Mouse (Mus musculus) adrenal gland, adult 8-10 months (tissue): ENCODE data around the gene Resf1. TPM values are rescaled to one million over a fixed set of nuclear protein-coding genes. Genes with fewer than 3 reads are reported as not detected.
"Not testable (repeated sequence)": the region's sequence is repeated elsewhere in the genome, so short reads cannot be mapped to it uniquely, and the experiment has no call there.

Source experiments
- DNase-seq: peaks from one replicate; pipeline ENCODE4 v3.0.0; 2022
- total RNA-seq, 4 experiments: library from RNA; stranded (reverse); gene quantifications; 2 replicates each; pipeline ENCODE4 v1.2.4; 2022

Resf1 gene
- total RNA-seq, 4 experiments from 2014 or later, result 29.2 to 48.3 (median 43.2) TPM

DNA sequence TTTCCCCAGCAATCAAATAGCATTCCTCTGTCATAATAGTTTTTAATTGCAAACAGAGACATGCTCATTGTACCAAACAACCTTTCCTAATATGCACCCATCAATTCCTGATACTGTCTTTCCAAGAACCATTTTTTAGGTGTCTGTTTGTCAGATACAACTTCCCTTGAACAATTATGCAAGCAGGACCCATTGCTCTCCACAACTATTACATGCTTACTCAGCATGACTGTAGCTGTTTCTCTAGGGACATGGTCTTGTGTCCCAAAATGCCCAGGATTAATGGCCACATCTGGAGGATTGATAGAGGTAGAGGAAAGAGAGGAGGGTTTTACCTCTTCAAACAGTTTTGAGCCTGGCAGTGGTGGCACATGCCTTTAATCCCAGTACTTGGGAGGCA, 35.2 kb downstream of the Resf1 start:
- no peak for DNase-seq

DNA sequence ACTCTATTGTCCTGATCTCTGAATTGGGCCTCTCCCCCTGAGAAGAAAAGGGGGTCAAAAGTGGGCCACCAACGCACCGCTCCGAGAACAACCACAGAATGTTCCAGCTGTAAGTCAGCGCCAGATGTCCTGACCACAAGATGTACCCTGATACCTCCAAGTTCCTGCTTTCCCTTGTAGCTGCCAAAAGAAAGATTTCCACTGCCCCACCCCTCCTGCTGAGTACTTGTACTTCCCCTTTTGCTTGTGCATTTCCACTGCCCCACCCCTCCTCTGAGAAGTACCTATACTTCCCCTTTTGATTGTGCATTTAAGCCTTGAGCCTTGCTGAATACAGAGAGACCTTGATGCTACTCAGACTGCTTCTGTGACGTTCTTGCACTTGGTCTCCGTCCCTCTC, 39.0 kb downstream of the Resf1 start:
- not testable (repeated sequence) for DNase-seq

DNA sequence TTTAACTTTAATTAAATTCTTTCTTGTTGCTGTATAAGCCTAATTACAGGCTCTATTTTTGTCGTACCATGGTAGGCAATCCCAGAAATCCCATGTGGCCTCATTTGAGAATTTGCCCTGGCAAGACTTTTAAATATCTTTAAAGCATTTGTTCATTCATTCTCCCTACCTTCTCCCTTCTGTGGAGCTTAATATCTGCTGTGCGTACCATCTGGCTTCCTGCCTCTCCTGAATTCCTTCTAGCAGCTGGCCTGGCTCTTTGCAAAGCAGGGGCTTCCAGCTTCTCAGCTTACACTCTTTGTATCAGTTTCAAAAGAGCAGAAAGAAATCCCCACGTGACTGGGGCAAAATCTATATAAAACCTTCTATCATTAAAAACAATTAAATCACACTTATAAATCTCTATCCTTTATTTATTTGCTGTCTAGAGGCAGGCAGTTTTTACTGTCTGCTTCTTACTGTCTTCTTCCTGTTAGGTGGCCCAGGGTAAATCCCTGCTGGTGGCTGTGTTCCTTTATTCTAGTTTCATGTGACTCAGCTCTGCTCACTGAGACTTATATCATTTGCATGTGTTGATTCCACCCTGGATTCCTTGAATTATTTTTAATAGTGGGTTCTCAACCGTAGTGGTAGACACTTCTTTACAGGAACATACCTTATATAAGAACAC, 45.7 kb downstream of the Resf1 start:
- DNase-seq, result no peak

DNA sequence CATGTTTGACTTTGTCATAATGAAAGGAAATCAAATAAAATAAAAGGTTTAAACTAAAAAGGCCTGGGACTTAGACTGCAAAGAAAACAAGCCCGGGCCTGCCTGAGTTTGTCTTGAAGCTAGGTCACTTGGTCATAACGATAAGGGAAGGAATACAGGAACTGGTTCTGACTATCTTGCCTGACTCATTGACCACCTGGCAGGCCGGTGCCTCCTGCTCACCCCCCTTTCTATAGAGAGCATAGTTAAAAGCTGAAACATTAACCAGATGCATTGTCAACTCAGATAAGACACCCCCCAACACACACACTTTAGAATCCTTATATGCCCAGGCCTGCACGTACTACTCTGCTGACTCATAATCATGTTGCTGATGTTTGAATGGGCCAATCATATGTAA, 46.6 kb downstream of the Resf1 start:
- DNase-seq, result not testable (repeated sequence)

DNA sequence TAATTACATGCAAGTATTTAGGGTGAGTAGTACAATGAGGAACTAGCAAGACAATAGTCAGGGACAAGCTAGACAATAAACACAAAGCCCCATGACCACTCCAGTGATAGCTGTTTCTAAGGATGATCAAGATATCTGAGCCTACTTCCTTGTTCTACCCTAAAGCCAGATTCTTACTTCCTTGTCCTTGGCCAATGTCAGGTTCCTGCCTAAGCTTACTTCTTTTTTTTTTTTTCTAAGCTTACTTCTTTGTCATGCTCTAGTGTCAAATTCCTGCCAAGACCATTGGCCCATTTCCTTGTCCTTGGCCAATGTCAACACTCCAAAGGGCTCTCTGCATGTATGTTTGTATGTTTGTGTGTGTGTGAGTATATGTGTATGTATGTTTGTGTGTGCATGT, 47.9 kb downstream of the Resf1 start:
- DNase-seq, result no peak

DNA sequence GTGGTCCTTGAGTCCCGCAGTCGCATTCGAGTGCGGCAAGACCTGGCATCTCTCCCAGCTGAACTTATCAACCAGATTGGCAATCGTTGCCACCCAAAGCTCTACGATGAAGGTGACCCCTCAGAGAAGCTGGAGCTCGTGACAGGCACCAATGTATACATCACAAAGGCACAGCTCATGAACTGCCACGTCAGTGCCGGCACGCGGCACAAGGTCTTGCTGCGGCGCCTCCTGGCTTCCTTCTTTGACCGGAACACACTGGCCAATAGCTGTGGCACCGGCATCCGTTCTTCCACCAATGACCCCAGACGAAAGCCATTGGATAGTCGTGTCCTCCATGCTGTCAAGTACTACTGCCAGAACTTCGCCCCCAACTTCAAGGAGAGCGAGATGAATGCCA, 53.3 kb downstream of the Resf1 start:
- not testable (repeated sequence) for DNase-seq

DNA sequence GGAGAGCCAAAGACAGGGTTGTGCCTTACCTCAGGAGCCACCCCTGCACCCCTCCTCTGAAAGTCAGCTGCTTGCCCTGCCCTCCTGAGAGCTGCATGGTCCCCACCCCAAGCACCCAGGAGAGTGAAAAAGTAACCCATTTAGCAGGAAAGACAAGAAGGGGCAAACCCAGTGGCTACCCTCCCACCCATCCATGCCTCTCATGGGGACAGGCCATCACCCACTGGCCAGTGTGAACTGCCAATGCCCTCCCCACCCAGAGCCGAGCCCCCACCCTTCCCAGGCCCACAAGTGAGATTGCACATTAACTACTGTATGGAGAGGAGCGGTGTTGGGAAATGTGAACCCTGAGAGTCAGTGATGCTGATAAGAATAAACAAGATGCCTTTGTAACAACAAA, 56.8 kb downstream of the Resf1 start:
- DNase-seq, result not testable (repeated sequence)

DNA sequence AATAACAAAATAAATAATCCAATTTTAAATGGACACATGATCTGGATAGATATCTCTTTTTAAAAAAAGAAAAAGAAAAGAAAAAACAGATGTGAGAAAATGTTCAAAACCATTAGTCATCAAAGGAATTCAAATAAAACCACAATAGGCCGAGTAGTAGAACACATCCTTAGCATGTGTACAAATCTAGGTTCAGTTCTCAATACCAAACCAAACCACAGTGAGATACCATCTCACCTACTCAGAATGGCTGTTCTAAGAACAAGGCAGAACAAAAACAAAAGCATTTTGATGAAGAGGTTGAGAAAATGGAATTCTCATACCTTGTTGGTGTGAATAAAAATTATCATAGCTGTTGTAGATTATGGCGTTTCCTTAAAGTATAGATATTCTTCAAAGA, 57.2 kb downstream of the Resf1 start:
- DNase-seq, result no peak

DNA sequence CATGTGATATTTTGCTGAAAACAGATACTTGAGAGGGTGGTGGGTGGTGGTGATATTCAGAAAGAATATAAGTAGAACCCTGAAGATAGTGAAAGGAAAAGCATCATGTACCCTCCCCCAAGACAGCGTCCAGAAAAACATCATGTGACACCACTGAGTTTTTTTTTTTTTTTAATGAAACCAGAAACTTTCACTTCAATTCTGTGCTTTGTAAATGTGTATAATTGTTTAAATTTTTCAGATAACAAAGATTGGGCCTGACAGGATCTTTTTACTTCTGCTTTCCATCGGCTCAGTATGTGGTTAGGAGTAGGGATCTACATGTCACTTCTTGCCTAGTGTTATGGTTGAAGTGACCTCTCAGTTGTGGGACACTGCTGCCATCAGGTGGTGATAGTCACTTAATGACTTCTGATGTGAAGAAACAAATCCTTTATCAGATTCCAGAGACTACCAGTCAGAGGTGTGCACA, 65.8 kb downstream of the Resf1 start:
- DNase-seq, result peak; percentile 56

DNA sequence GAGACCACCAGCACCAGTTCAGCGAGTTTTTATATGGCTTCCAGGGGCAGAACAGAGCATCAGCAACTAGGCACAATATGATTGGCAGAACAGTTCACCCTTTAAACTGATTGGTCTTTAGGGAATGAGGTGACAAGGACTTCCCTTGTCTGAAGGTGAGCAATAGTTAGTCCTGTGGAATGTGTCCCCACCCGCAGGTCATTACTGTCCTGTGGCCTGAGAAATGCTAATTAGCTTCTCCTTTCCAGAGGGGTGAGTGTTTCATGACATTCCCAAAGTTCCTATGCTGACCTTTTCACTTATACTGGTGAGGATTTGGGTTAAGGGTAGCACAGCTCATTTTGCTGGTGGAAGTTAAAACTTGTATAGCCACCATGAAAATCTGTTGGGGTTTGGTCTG, 74.3 kb downstream of the Resf1 start:
- DNase-seq, result no peak

Other genes starting within 250 kb of the Resf1 start
- gene Dennd5b, start 207.7 kb upstream of the Resf1 start, total RNA-seq, result 10 to 100 TPM; 16.5 to 25.7 (median 20.6) TPM
- not detected for gene Gm10203, start 179.2 kb upstream of the Resf1 start, total RNA-seq
- 10 to 100 TPM; 20.6 to 32.3 (median 22.0) TPM for gene Etfbkmt, start 169.6 kb upstream of the Resf1 start, total RNA-seq
- 10 to 100 TPM; 26.3 to 38.3 (median 29.6) TPM for gene Amn1, start 120.7 kb upstream of the Resf1 start, total RNA-seq
- 10 to 100 TPM in 1 of 4 experiments, 1 to 10 TPM in 3; 4.9 to 10.5 (median 8.4) TPM for gene Bicd1, start 99.5 kb downstream of the Resf1 start, total RNA-seq